Mouse (Mus musculus) MEL (cell line): ENCODE results near the gene Fktn. TPM values are rescaled to one million over a fixed set of nuclear protein-coding genes. Genes with fewer than 3 reads are reported as not detected.

Source experiments
- DNase-seq: peaks from one replicate; pipeline ENCODE4 v3.0.0; 2011; ENCODE audit warnings: low read depth, low spot score
- H3K27ac ChIP-seq: 2 replicates; pipeline ENCODE4 v1.5.1; 2012; ENCODE audit warnings: low read depth, mild to moderate bottlenecking, control low read depth, low read length, moderate library complexity; ENCODE audit not compliant: control insufficient read depth
- H3K27me3 ChIP-seq, 2 experiments: fragments of 150-350 bp in 1 of 2; sonication (generic) in 1 of 2; 2 replicates each; pipeline ENCODE4 v1.6.1; 2012; ENCODE audit warnings: low read length in 2 of 2, mild to moderate bottlenecking in 2 of 2, improper control_type of control experiment in 1 of 2, moderate library complexity in 1 of 2; ENCODE audit not compliant: insufficient read depth in 2 of 2, control insufficient read depth in 1 of 2
- H3K36me3 ChIP-seq, 2 experiments: 2 replicates each; pipeline ENCODE4 v1.6.1; 2012 to 2014; ENCODE audit warnings: low read length in 2 of 2, improper control_type of control experiment in 1 of 2, inconsistent platforms in 1 of 2, mild to moderate bottlenecking in 1 of 2; ENCODE audit not compliant: insufficient read depth in 2 of 2, control insufficient read depth in 1 of 2
- H3K4me1 ChIP-seq, 2 experiments: fragments of 150-350 bp in 1 of 2; sonication (generic) in 1 of 2; 2 replicates each; pipeline ENCODE4 v1.6.1; 2012; ENCODE audit warnings: low read length in 2 of 2, improper control_type of control experiment in 1 of 2, mild to moderate bottlenecking in 1 of 2; ENCODE audit not compliant: insufficient read depth in 2 of 2, control insufficient read depth in 1 of 2
- H3K4me3 ChIP-seq, 2 experiments: fragments of 150-350 bp in 1 of 2; sonication (generic) in 1 of 2; 2 replicates each; pipeline ENCODE4 v1.5.1; 2012; ENCODE audit warnings: low read depth in 2 of 2, low read length in 2 of 2, mild to moderate bottlenecking in 2 of 2, moderate library complexity in 2 of 2, control low read depth in 1 of 2, improper control_type of control experiment in 1 of 2; ENCODE audit not compliant: control insufficient read depth in 1 of 2, insufficient read depth in 1 of 2
- H3K79me2 ChIP-seq: 2 replicates; pipeline ENCODE4 v1.6.1; 2012; ENCODE audit warnings: mild to moderate bottlenecking, low read length, moderate library complexity; ENCODE audit not compliant: control insufficient read depth, poor library complexity, insufficient read depth
- H3K9ac ChIP-seq: 2 replicates; pipeline ENCODE4 v1.6.1; 2012; ENCODE audit warnings: low read depth, mild to moderate bottlenecking, control low read depth, low read length, moderate library complexity; ENCODE audit not compliant: control insufficient read depth, poor library complexity, severe bottlenecking
- H3K9me3 ChIP-seq: fragments of 150-350 bp; sonication (generic); replicated peaks from 2 replicates; pipeline ENCODE4 v1.6.1; 2012; ENCODE audit warnings: mild to moderate bottlenecking, low read length, improper control_type of control experiment, moderate library complexity; ENCODE audit not compliant: insufficient read depth
- CHD2 ChIP-seq: IDR thresholded peaks from 2 replicates; pipeline ENCODE4 v1.6.1; 2011; ENCODE audit warnings: low read length, improper control_type of control experiment
- ELF1 ChIP-seq: IDR thresholded peaks from 2 replicates; pipeline ENCODE4 v1.6.1; 2014; ENCODE audit warnings: low read depth, mild to moderate bottlenecking, inconsistent platforms, low read length, improper control_type of control experiment, moderate library complexity
- ETS1 ChIP-seq: IDR thresholded peaks from 2 replicates; pipeline ENCODE4 v1.6.1; 2012; ENCODE audit warnings: low read depth, mild to moderate bottlenecking, inconsistent platforms, low read length, improper control_type of control experiment, moderate library complexity
- JUND ChIP-seq: IDR thresholded peaks from 2 replicates; pipeline ENCODE4 v1.6.1; 2011; ENCODE audit warnings: low read depth, mild to moderate bottlenecking, improper control_type of control experiment, low read length
- KAT2A ChIP-seq: conservative IDR thresholded peaks from 2 replicates; pipeline ENCODE4 v1.6.1; 2012; ENCODE audit warnings: low read depth, low read length, improper control_type of control experiment, inconsistent platforms
- MAFK ChIP-seq: IDR thresholded peaks from 2 replicates; pipeline ENCODE4 v1.6.1; 2011; ENCODE audit warnings: low read depth, mild to moderate bottlenecking, low read length, improper control_type of control experiment, borderline replicate concordance
- MEF2A ChIP-seq: IDR thresholded peaks from 2 replicates; pipeline ENCODE4 v1.6.1; 2014; ENCODE audit warnings: low read depth, mild to moderate bottlenecking, inconsistent platforms, low read length, improper control_type of control experiment; ENCODE audit not compliant: poor library complexity, insufficient replicate concordance, severe bottlenecking; ENCODE audit errors: extremely low read depth
- MYB ChIP-seq: IDR thresholded peaks from 2 replicates; pipeline ENCODE4 v1.6.1; 2011; ENCODE audit warnings: mild to moderate bottlenecking, low read depth, low read length, improper control_type of control experiment
- MYC ChIP-seq: IDR thresholded peaks from 2 replicates; pipeline ENCODE4 v1.6.1; 2011; ENCODE audit warnings: low read depth, mild to moderate bottlenecking, low read length, improper control_type of control experiment, moderate library complexity
- NELFE ChIP-seq: IDR thresholded peaks from 2 replicates; pipeline ENCODE4 v1.6.1; 2011; ENCODE audit warnings: low read depth, low read length, improper control_type of control experiment
- NRF1 ChIP-seq: IDR thresholded peaks from 2 replicates; pipeline ENCODE4 v1.6.1; 2014; ENCODE audit warnings: low read depth, mild to moderate bottlenecking, inconsistent platforms, low read length, improper control_type of control experiment, moderate library complexity; ENCODE audit not compliant: poor library complexity, insufficient read depth, severe bottlenecking
- POLR2A ChIP-seq, 2 experiments: IDR thresholded peaks; 2 replicates each; pipeline ENCODE4 v1.6.1; 2011 to 2012; ENCODE audit warnings: low read length in 2 of 2, mild to moderate bottlenecking in 2 of 2, control low read depth in 1 of 2, improper control_type of control experiment in 1 of 2, low read depth in 1 of 2, moderate library complexity in 1 of 2; ENCODE audit not compliant: control insufficient read depth in 1 of 2, insufficient read depth in 1 of 2, poor library complexity in 1 of 2
- RAD21 ChIP-seq: IDR thresholded peaks from 2 replicates; pipeline ENCODE4 v1.6.1; 2011; ENCODE audit warnings: mild to moderate bottlenecking, low read depth, low read length, improper control_type of control experiment
- SMC3 ChIP-seq: IDR thresholded peaks from 2 replicates; pipeline ENCODE4 v1.6.1; 2011; ENCODE audit warnings: low read depth, low read length, improper control_type of control experiment
- TAL1 ChIP-seq: IDR thresholded peaks from 2 replicates; pipeline ENCODE4 v1.6.1; 2012; ENCODE audit warnings: mild to moderate bottlenecking, inconsistent platforms, low read length, moderate library complexity, mixed read lengths
- UBTF ChIP-seq: IDR thresholded peaks from 2 replicates; pipeline ENCODE4 v1.6.1; 2012; ENCODE audit warnings: low read depth, mild to moderate bottlenecking, inconsistent platforms, low read length, improper control_type of control experiment, moderate library complexity, borderline replicate concordance; ENCODE audit not compliant: insufficient read depth
- USF1 ChIP-seq: IDR thresholded peaks from 2 replicates; pipeline ENCODE4 v1.6.1; 2014; ENCODE audit warnings: low read depth, mild to moderate bottlenecking, inconsistent platforms, low read length, improper control_type of control experiment, moderate library complexity
- USF2 ChIP-seq, 2 experiments: IDR thresholded peaks; 2 replicates each; pipeline ENCODE4 v1.6.1; 2011 to 2012; ENCODE audit warnings: improper control_type of control experiment in 2 of 2, low read length in 2 of 2, borderline replicate concordance in 1 of 2, inconsistent platforms in 1 of 2, low read depth in 1 of 2, mild to moderate bottlenecking in 1 of 2; ENCODE audit not compliant: insufficient read depth in 1 of 2
- ZC3H11A ChIP-seq: IDR thresholded peaks from 2 replicates; pipeline ENCODE4 v1.6.1; 2012; ENCODE audit warnings: low read depth, mild to moderate bottlenecking, inconsistent platforms, low read length, improper control_type of control experiment
- ZMIZ1 ChIP-seq: IDR thresholded peaks from 2 replicates; pipeline ENCODE4 v1.6.1; 2012; ENCODE audit warnings: low read depth, mild to moderate bottlenecking, inconsistent platforms, low read length, improper control_type of control experiment, moderate library complexity
- polyA plus RNA-seq, 2 experiments: library from polyadenylated mRNA; stranded (reverse) in 1 of 2; unstranded in 1 of 2; fragments of >175 nt in 1 of 2; fragments of >200 nt in 1 of 2; gene quantifications; 2 replicates each; pipeline versions ENCODE4 v1.2.1 to v1.2.4; 2012; ENCODE audit warnings: low replicate concordance in 2 of 2, low read depth in 1 of 2; ENCODE audit not compliant: insufficient read length in 2 of 2, insufficient read depth in 1 of 2, missing spikeins in 1 of 2
- total RNA-seq: library from RNA; depleted of rRNA; stranded (reverse); fragments of 300-350 nt; gene quantifications from 2 replicates; pipeline ENCODE4 v1.2.3, GENCODE M21; 2012

Gene Fktn
- total and polyA plus RNA-seq, 3 experiments, result 5.5 to 7.0 TPM; not detected in 1

- TF ChIP-seq USF2 (IDR thresholded peaks at IDR 0.05; ENCODE audit: borderline replicate concordance in 1 of 2, insufficient read depth in 1 of 2, low read depth in 1 of 2, low read length in 2 of 2) (no peak), KAT2A (no peak), RAD21 (no peak), JUND (no peak), USF1 (no peak), NELFE (no peak)
Measured at GRCm38 (mm10) chr4:53795706-53796105, 81.9 kb downstream of the Fktn start (continued).

GRCm38 (mm10) chr4:53796865-53797772 lies 83.3 kb downstream of the Fktn start:
- no peak overlapping the region for H3K27ac ChIP-seq
- no peaks in the 10 kb centered on the region; a peak in 1 of 4 replicates for H3K27me3 ChIP-seq
- no peaks in the 10 kb centered on the region for H3K36me3 ChIP-seq
- no peaks in the 10 kb centered on the region for H3K79me2 ChIP-seq
- H3K4me3 ChIP-seq, result no peak overlapping the region
- no peak overlapping the region for H3K9ac ChIP-seq
- H3K4me1 ChIP-seq, result no peaks in the 10 kb centered on the region
- DNase-seq, result no peak
- no peak for TF ChIP-seq POLR2A (IDR thresholded peaks at IDR 0.05; ENCODE audit: control insufficient read depth in 1 of 2, insufficient read depth in 1 of 2, low read depth in 1 of 2, low read length in 2 of 2, poor library complexity in 1 of 2)
- TF ChIP-seq ZC3H11A, result no peak
- TF ChIP-seq UBTF, result no peak
- no peak for TF ChIP-seq MYB
- TF ChIP-seq ELF1, result no peak
- no peak for TF ChIP-seq NRF1
- no peak for TF ChIP-seq CHD2
- no peak for TF ChIP-seq MYC
- TF ChIP-seq MAFK, result no peak
- no peak for TF ChIP-seq USF2 (IDR thresholded peaks at IDR 0.05; ENCODE audit: borderline replicate concordance in 1 of 2, insufficient read depth in 1 of 2, low read depth in 1 of 2, low read length in 2 of 2)
- TF ChIP-seq ETS1, result no peak
- no peak for TF ChIP-seq SMC3
- no peak for TF ChIP-seq TAL1
- no peak for TF ChIP-seq ZMIZ1
- TF ChIP-seq MEF2A, result no peak
- no peaks in the 10 kb centered on the region for H3K9me3 ChIP-seq
